Mouse (Mus musculus): Measurements from ENCODE around the gene Zfp248. TPM values are rescaled to one million over a fixed set of nuclear protein-coding genes. Genes with fewer than 3 reads are reported as not detected.

Zfp248 gene
- 1.2 TPM in 2 replicates for polyA plus RNA-seq (2015; fragmentation: Nextera tagmentation; extraction: Ambion mirVana)

- H3K27me3 ChIP-seq (replicated peaks; ENCODE audit: control insufficient read depth, insufficient read depth, low read length): no peaks in the 10 kb centered on the region
- peak within 1 kb of the TSS; percentile 73 for H3K27ac ChIP-seq (ENCODE audit: low read depth, low read length)
- peak; percentile 90 for ATAC-seq
- WGBS: under 1% methylated on average over 43 of the region's 43 CpGs
- TF ChIP-seq CTCF (IDR thresholded peaks at IDR 0.05; ENCODE audit: low read depth): peak; percentile 71
- peak within 1 kb of the TSS; percentile 70 for H3K4me3 ChIP-seq (ENCODE audit: low read depth, low read length)
- H3K4me1 ChIP-seq (replicated peaks; ENCODE audit: control insufficient read depth, insufficient read depth, low read length): 0 out of 2 replicates have a peak, but pooled peaks cover 4% of the 10 kb centered on the region
- no peaks in the 10 kb centered on the region for H3K9me3 ChIP-seq (ENCODE audit: control insufficient read depth)
- peak within 1 kb of the TSS; percentile 92 for H3K4me2 ChIP-seq (replicated peaks; ENCODE audit: low read depth)
- H3K9ac ChIP-seq (ENCODE audit: low read depth, low read length): peak within 1 kb of the TSS; percentile 71
- H3K36me3 ChIP-seq (ENCODE audit: control insufficient read depth, insufficient read depth): no peaks in the 10 kb centered on the region
Measured at GRCm38 (mm10) chr6:118455042-118455631, at the start of gene Zfp248. Gene Zfp248, minus strand, starts transcription at chr6:118455528.

DNA sequence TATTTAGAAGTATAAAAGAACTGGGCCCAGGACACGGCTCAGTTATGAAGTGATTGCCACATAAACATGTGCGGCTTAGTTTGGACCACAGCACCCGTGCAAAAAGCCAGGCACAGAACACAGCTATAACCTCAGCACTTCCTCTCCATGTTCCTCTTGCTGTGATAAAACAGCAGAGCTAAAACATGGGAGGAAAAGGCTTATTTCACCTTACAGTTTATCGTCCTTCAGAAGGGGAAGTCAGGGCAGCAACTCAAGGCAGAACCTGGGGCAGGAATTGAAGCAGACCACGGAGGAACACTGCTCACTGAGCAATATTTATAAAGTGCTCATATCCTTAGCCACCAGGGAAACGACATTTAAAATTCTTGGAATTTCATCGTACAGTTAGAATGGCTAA lies 43.7 kb upstream of the Zfp248 start:
- H3K9ac ChIP-seq (ENCODE audit: low read depth, low read length): no peak overlapping the region
- no peak for TF ChIP-seq CTCF (IDR thresholded peaks at IDR 0.05; ENCODE audit: low read depth)
- H3K27me3 ChIP-seq (replicated peaks; ENCODE audit: control insufficient read depth, insufficient read depth, low read length): 0 out of 2 replicates have a peak, but pooled peaks cover 2% of the 10 kb centered on the region
- H3K9me3 ChIP-seq (ENCODE audit: control insufficient read depth): no peaks in the 10 kb centered on the region
- no peak overlapping the region for H3K4me3 ChIP-seq (ENCODE audit: low read depth, low read length)
- no peak overlapping the region for H3K4me2 ChIP-seq (replicated peaks; ENCODE audit: low read depth)
- H3K36me3 ChIP-seq (ENCODE audit: control insufficient read depth, insufficient read depth): peaks cover 5% of the 10 kb centered on the region; the same call in 1 of the 2 replicates
- no peak for ATAC-seq
- WGBS: 84% methylated on average over 7 of the region's 7 CpGs
- no peaks in the 10 kb centered on the region for H3K4me1 ChIP-seq (replicated peaks; ENCODE audit: control insufficient read depth, insufficient read depth, low read length)
- H3K27ac ChIP-seq (ENCODE audit: low read depth, low read length): no peak overlapping the region

DNA sequence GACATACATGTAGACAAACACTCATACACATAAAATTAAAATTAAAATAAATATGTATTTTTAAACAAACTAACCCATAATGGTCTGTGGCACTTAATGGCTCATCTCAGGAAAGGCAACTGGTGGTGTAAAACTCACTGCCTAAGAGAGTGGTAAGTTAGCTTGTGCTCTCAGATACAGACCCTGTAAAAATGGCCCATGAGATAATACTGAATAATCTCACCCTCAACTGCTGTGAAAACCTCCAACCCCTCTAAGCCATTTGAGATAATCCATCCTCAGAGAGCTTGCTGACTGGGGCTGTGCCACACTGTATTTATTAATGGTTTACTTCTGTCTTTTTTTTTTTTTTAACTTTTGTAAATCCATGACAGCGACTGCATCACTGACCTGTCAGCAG lies 26.8 kb upstream of the Zfp248 start:
- H3K9me3 ChIP-seq (ENCODE audit: control insufficient read depth): no peaks in the 10 kb centered on the region
- H3K4me2 ChIP-seq (replicated peaks; ENCODE audit: low read depth): no peak overlapping the region
- H3K27me3 ChIP-seq (replicated peaks; ENCODE audit: control insufficient read depth, insufficient read depth, low read length): peaks cover 7% of the 10 kb centered on the region; the same call in 1 of the 2 replicates
- H3K36me3 ChIP-seq (ENCODE audit: control insufficient read depth, insufficient read depth): no peaks in the 10 kb centered on the region
- no peaks in the 10 kb centered on the region for H3K4me1 ChIP-seq (replicated peaks; ENCODE audit: control insufficient read depth, insufficient read depth, low read length)
- H3K9ac ChIP-seq (ENCODE audit: low read depth, low read length): no peak overlapping the region
- TF ChIP-seq CTCF (IDR thresholded peaks at IDR 0.05; ENCODE audit: low read depth): no peak
- WGBS: 79% methylated on average over 1 of the region's 1 CpGs
- no peak overlapping the region for H3K27ac ChIP-seq (ENCODE audit: low read depth, low read length)
- no peak for ATAC-seq
- no peak overlapping the region for H3K4me3 ChIP-seq (ENCODE audit: low read depth, low read length)

GRCm38 (mm10) chr6:118478957-118479708 lies 23.8 kb upstream of the Zfp248 start, which contains the start of gene Zfp9:
Gene Zfp9, minus strand, starts transcription at chr6:118479320.
- peak; percentile 76 for ATAC-seq
- no peak for TF ChIP-seq CTCF (IDR thresholded peaks at IDR 0.05; ENCODE audit: low read depth)
- Histone ChIP-seq H3K27me3 (replicated peaks; ENCODE audit: control insufficient read depth, insufficient read depth, low read length) (peaks cover 7% of the 10 kb centered on the region; the same call in 1 of the 2 replicates), H3K4me1 (replicated peaks; ENCODE audit: control insufficient read depth, insufficient read depth, low read length) (no peaks in the 10 kb centered on the region), H3K9ac (ENCODE audit: low read depth, low read length) (peak within 1 kb of the TSS; percentile 65), H3K4me3 (ENCODE audit: low read depth, low read length) (peak within 1 kb of the TSS; percentile 50), H3K9me3 (ENCODE audit: control insufficient read depth) (no peaks in the 10 kb centered on the region), H3K4me2 (replicated peaks; ENCODE audit: low read depth) (peak within 1 kb of the TSS; percentile 62), H3K27ac (ENCODE audit: low read depth, low read length) (peak within 1 kb of the TSS; percentile 68), H3K36me3 (ENCODE audit: control insufficient read depth, insufficient read depth) (no peaks in the 10 kb centered on the region)
- under 1% methylated on average over 41 of the region's 57 CpGs for WGBS

GRCm38 (mm10) chr6:118477875-118478785 lies 22.8 kb upstream of the Zfp248 start:
- TF ChIP-seq CTCF (IDR thresholded peaks at IDR 0.05; ENCODE audit: low read depth): no peak
- ATAC-seq: no peak; the same call in 1 of the 2 replicates
- Histone ChIP-seq H3K27ac (ENCODE audit: low read depth, low read length) (peak overlapping the region; percentile 68; the same call in 1 of the 2 replicates), H3K4me1 (replicated peaks; ENCODE audit: control insufficient read depth, insufficient read depth, low read length) (no peaks in the 10 kb centered on the region), H3K27me3 (replicated peaks; ENCODE audit: control insufficient read depth, insufficient read depth, low read length) (peaks cover 7% of the 10 kb centered on the region; the same call in 1 of the 2 replicates), H3K36me3 (ENCODE audit: control insufficient read depth, insufficient read depth) (no peaks in the 10 kb centered on the region), H3K9me3 (ENCODE audit: control insufficient read depth) (no peaks in the 10 kb centered on the region), H3K4me2 (replicated peaks; ENCODE audit: low read depth) (peak overlapping the region; percentile 62), H3K9ac (ENCODE audit: low read depth, low read length) (peak overlapping the region; percentile 65), H3K4me3 (ENCODE audit: low read depth, low read length) (peak overlapping the region; percentile 50)
- 49% methylated on average over 10 of the region's 10 CpGs for WGBS

Data from intestine, postnatal 0 days (tissue).